9 mouse cellular contexts compared by ENCODE assay signal in genomic region chr1:146494221-146494620, GRCm38 (mm10). TPM values are rescaled to one million over a fixed set of nuclear protein-coding genes. Genes with fewer than 3 reads are reported as not detected.
DNase-seq lines count a peak whose midpoint lies in the region; ATAC-seq lines count a peak whose summit lies in the region.
"Had no signal": no experiment of that assay in that cellular context is flagged by ENCODE, and none has a peak within 500 bp of the region (broad histone marks: within the 10 kb centered on the region; RNA-seq: fewer than 3 reads in every experiment).

No protein-coding gene starts in this region.

- ATAC-seq in heart, embryonic 13.5 days (ENCODE audit: extremely low read depth, insufficient number of reproducible peaks, low FRiP score, low TSS enrichment): no peak
- ATAC-seq in hindbrain, embryonic 16.5 days: 0 out of 2 replicates have a peak, but pooled peaks have one; percentile 3
- no peak for ATAC-seq in midbrain, embryonic 13.5 days
- ATAC-seq in erythroblast, adult 5-6 weeks (replicated peaks; ENCODE audit: low FRiP score, poor library complexity, severe bottlenecking): no peak
- no peak for ATAC-seq in inflammation-experienced regulatory T-cells, adult 6 months

- peak overlapping the region; percentile 9; the same call in 1 of the 2 replicates for H3K9ac ChIP-seq in heart, embryonic 13.5 days
- H3K9ac ChIP-seq in hindbrain, embryonic 16.5 days (ENCODE audit: low read depth, low read length): peak overlapping the region; percentile 68
- H3K9ac ChIP-seq in midbrain, embryonic 13.5 days (replicated peaks): peak overlapping the region; percentile 72

- peak overlapping the region; percentile 43 for H3K4me3 ChIP-seq in heart, embryonic 13.5 days
- peak overlapping the region; percentile 61 for H3K4me3 ChIP-seq in hindbrain, embryonic 16.5 days (ENCODE audit: low read length)
- peak overlapping the region; percentile 56 for H3K4me3 ChIP-seq in midbrain, embryonic 13.5 days (replicated peaks)

- peaks cover 43% of the 10 kb centered on the region for H3K27me3 ChIP-seq in heart, embryonic 13.5 days (replicated peaks)
- no peaks in the 10 kb centered on the region for H3K27me3 ChIP-seq in hindbrain, embryonic 16.5 days (replicated peaks; ENCODE audit: control insufficient read depth, insufficient read depth, low read length)
- H3K27me3 ChIP-seq in midbrain, embryonic 13.5 days: peaks cover 18% of the 10 kb centered on the region

- no peaks in the 10 kb centered on the region for H3K36me3 ChIP-seq in heart, embryonic 13.5 days
- no peaks in the 10 kb centered on the region for H3K36me3 ChIP-seq in hindbrain, embryonic 16.5 days (ENCODE audit: control insufficient read depth, insufficient read depth, low read length)
- no peaks in the 10 kb centered on the region for H3K36me3 ChIP-seq in midbrain, embryonic 13.5 days

- H3K27ac ChIP-seq in heart, embryonic 13.5 days (replicated peaks): no peak overlapping the region
- peak overlapping the region; percentile 83 for H3K27ac ChIP-seq in hindbrain, embryonic 16.5 days (ENCODE audit: low read depth, low read length)
- H3K27ac ChIP-seq in midbrain, embryonic 13.5 days: peak overlapping the region; percentile 70

- WGBS in heart, embryonic 13.5 days: 15% methylated on average over 7 of the region's 7 CpGs
- WGBS in hindbrain, embryonic 16.5 days: 6% methylated on average over 7 of the region's 7 CpGs
- WGBS in midbrain, embryonic 13.5 days: 6% methylated on average over 7 of the region's 7 CpGs

- H3K4me1 ChIP-seq in heart, embryonic 13.5 days: peaks cover 14% of the 10 kb centered on the region
- no peaks in the 10 kb centered on the region; the same call in 1 of the 2 replicates for H3K4me1 ChIP-seq in hindbrain, embryonic 16.5 days (ENCODE audit: control insufficient read depth, insufficient read depth, low read depth, low read length)
- H3K4me1 ChIP-seq in midbrain, embryonic 13.5 days (replicated peaks): peaks cover 16% of the 10 kb centered on the region

- no peaks in the 10 kb centered on the region for H3K9me3 ChIP-seq in heart, embryonic 13.5 days
- no peaks in the 10 kb centered on the region for H3K9me3 ChIP-seq in hindbrain, embryonic 16.5 days (ENCODE audit: control insufficient read depth, low read length)
- H3K9me3 ChIP-seq in midbrain, embryonic 13.5 days: no peaks in the 10 kb centered on the region
- H3K9me3 ChIP-seq: megakaryocyte, embryonic 14.5 days had no signal

- no peak for DNase-seq in heart, adult 11 months
- peak; percentile 70 to 71 for DNase-seq in cerebellum, postnatal 14 days
- no peak for DNase-seq in adrenal gland, adult 8-10 months

- peak overlapping the region; percentile 73 for H3K4me2 ChIP-seq in heart, embryonic 13.5 days
- H3K4me2 ChIP-seq in hindbrain, embryonic 16.5 days (ENCODE audit: low read length): peak overlapping the region; percentile 60
- H3K4me2 ChIP-seq in midbrain, embryonic 13.5 days (replicated peaks): peak overlapping the region; percentile 75

RNA-seq across cellular contexts. Expression of gene Brinp3, which starts 0.3 kb away (rescaled TPM):
- polyA plus RNA-seq in heart, embryonic 13.5 days (2015; fragmentation: Nextera tagmentation; extraction: Ambion mirVana): 0.06 and 0.11 TPM in 2 replicates
- 42.6 and 46.5 TPM in 2 replicates for polyA plus RNA-seq in hindbrain, embryonic 16.5 days (2015; fragmentation: Nextera tagmentation; extraction: Ambion mirVana)
- 9.2 and 11.7 TPM in 2 replicates for polyA plus RNA-seq in midbrain, embryonic 13.5 days (2015; fragmentation: Nextera tagmentation; extraction: Ambion mirVana)
- not detected in 2 replicates for total RNA-seq in erythroblast, adult 5-6 weeks (2015; ENCODE audit: low replicate concordance)
- not detected in 2 replicates for total RNA-seq in erythroblast, adult 5-6 weeks (2017; ENCODE audit: low replicate concordance)
- not detected for polyA plus RNA-seq in inflammation-experienced regulatory T-cells, adult 6 months (2017; shearing (Covaris generic))
- total RNA-seq in adrenal gland, adult 8-10 months (2022): under 1 TPM in 3 of 4 experiments, not detected in 1; 0.09 to 0.62 (median 0.12) TPM

Comparison
In these comparisons a context has a peak if more than half of its experiments do, and no peak if none do; other contexts are left out.
1. H3K9ac ChIP-seq: peak in every context shown above with its lines; median percentile 72 in midbrain, embryonic 13.5 days; 68 in hindbrain, embryonic 16.5 days; 9 in heart, embryonic 13.5 days.
2. DNase-seq: peak in cerebellum, postnatal 14 days (2 of 2); none in heart, adult 11 months (single experiment) and adrenal gland, adult 8-10 months (single experiment).
3. Peak in every context shown above with its lines, with median percentiles within 50 percentile points of each other: H3K4me2 ChIP-seq and H3K4me3 ChIP-seq.